Mouse (Mus musculus): ENCODE results near the gene Slc17a7.

DNA sequence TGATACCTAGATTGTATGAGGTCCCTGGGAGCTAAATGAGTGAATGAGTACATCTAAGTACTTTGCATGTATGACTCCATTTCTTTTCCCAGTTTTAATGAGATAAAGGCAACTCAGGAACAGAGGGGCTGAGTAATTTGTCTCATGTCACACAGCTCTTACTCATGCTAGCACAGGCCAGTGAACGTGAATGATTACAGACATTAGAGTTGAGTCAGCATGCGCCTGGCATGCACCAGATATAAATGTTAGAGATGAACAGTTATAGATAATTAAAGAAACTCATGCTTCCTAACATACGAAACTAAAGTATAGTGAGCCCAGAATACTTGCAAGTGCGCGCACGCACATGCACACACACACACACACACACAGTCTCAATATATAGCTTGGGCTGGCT, 26.4 kb downstream of the Slc17a7 start:
- TF ChIP-seq POLR2A (IDR thresholded peaks at IDR 0.05; ENCODE audit: borderline replicate concordance, insufficient read depth, low read length), result no peak
- TF ChIP-seq CTCF (IDR thresholded peaks at IDR 0.05; ENCODE audit: borderline replicate concordance, insufficient read depth, low read depth, low read length), result no peak
